8 mouse cellular contexts compared by ENCODE assay signal in genomic region chr13:119602688-119603331, GRCm38 (mm10). TPM values are rescaled to one million over a fixed set of nuclear protein-coding genes. Genes with fewer than 3 reads are reported as not detected.
DNase-seq lines count a peak whose midpoint lies in the region; ATAC-seq and TF ChIP-seq lines count a peak whose summit lies in the region.
"Not testable (repeated sequence)": the region's sequence is repeated elsewhere in the genome, so short reads cannot be mapped to it uniquely, and the experiment has no call there.
"Had no signal": no experiment of that assay in that cellular context is flagged by ENCODE, and none has a peak within 500 bp of the region (broad histone marks: within the 10 kb centered on the region; RNA-seq: fewer than 3 reads in every experiment).

No protein-coding gene starts in this region.

- H3K27me3 ChIP-seq in lung, embryonic 14.5 days (ENCODE audit: insufficient read depth, low read length), result not testable (repeated sequence)

- WGBS in lung, embryonic 14.5 days, result 41% methylated on average over 12 of the region's 13 CpGs

- not testable (repeated sequence) for ATAC-seq in lung, embryonic 14.5 days (ENCODE audit: insufficient read depth)

- not testable (repeated sequence) for H3K9ac ChIP-seq in lung, embryonic 14.5 days

- H3K36me3 ChIP-seq in lung, embryonic 14.5 days (ENCODE audit: insufficient read depth), result not testable (repeated sequence)

- H3K4me3 ChIP-seq in lung, embryonic 14.5 days (ENCODE audit: low read depth, low read length), result not testable (repeated sequence)

- not testable (repeated sequence) for H3K4me2 ChIP-seq in lung, embryonic 14.5 days

- DNase-seq in adrenal gland, postnatal 25 days, result peak; percentile 74
- DNase-seq in embryo, embryonic 10 days (ENCODE audit: low spot score), result peak; percentile 95
- DNase-seq in gastrocnemius, postnatal 25 days, result peak; percentile 37
- DNase-seq in kidney, postnatal 25 days, result peak; percentile 74 to 92
- DNase-seq in lung, embryonic 14.5 days, result peak; percentile 48
- DNase-seq in retina, postnatal 1 day, result peak; percentile 81
- DNase-seq in thymus, adult 18-20 months, result peak; percentile 15 to 35

- TF ChIP-seq CTCF in lung, embryonic 14.5 days (IDR thresholded peaks at IDR 0.05; ENCODE audit: low read depth), result not testable (repeated sequence)

- H3K27ac ChIP-seq in lung, embryonic 14.5 days (ENCODE audit: low read depth), result not testable (repeated sequence)

- H3K4me1 ChIP-seq in lung, embryonic 14.5 days (ENCODE audit: insufficient read depth), result not testable (repeated sequence)

- H3K9me3 ChIP-seq in lung, embryonic 14.5 days (ENCODE audit: low read depth, low read length), result not testable (repeated sequence)

RNA-seq across cellular contexts. Expression of gene Ccl28, which starts 20.8 kb away (rescaled TPM):
- total RNA-seq in adrenal gland, postnatal 25 days (2021), result 0.33 and 0.88 TPM in 2 replicates
- under 1 TPM; 0.24 to 0.38 TPM for total RNA-seq in gastrocnemius, postnatal 25 days (2021)
- polyA plus RNA-seq in lung, embryonic 14.5 days (2014; fragmentation: Nextera tagmentation; extraction: Ambion mirVana), result 0.09 TPM in 1 of 2 replicates, not detected in the other
- total RNA-seq: megakaryocyte, adult 5-6 weeks had no signal

Comparison
In these comparisons a context has a peak if more than half of its experiments do, and no peak if none do; other contexts are left out.
1. DNase-seq: peak in every context shown above with its lines; median percentile 95 in embryo, embryonic 10 days; 83 in kidney, postnatal 25 days; 81 in retina, postnatal 1 day; 74 in adrenal gland, postnatal 25 days; 48 in lung, embryonic 14.5 days; 37 in gastrocnemius, postnatal 25 days; 25 in thymus, adult 18-20 months.